Mouse (Mus musculus) embryonic facial prominence, embryonic 12.5 days (tissue): ENCODE measurements around the gene Rab43. TPM values are rescaled to one million over a fixed set of nuclear protein-coding genes. Genes with fewer than 3 reads are reported as not detected.

Experiments used
- ATAC-seq: fragments of 200-750 bp; cut with Nextera tagmentation; 2 replicates; pipeline ENCODE4 v1.8.0; 2017; ENCODE audit not compliant: insufficient number of reproducible peaks, insufficient read depth, low FRiP score, low TSS enrichment
- H3K27ac ChIP-seq: fragments of 300-500 bp; sonication (generic); 2 replicates; pipeline ENCODE4 v1.5.1; 2016; ENCODE audit warnings: mild to moderate bottlenecking
- H3K27me3 ChIP-seq: fragments of 300-500 bp; sonication (generic); 2 replicates; pipeline ENCODE4 v1.6.1; 2016; ENCODE audit warnings: mild to moderate bottlenecking, moderate library complexity
- H3K36me3 ChIP-seq: fragments of 300-500 bp; sonication (generic); 2 replicates; pipeline ENCODE4 v1.6.1; 2016; ENCODE audit warnings: mild to moderate bottlenecking
- H3K4me1 ChIP-seq: fragments of 300-500 bp; sonication (generic); 2 replicates; pipeline ENCODE4 v1.6.1; 2016
- H3K4me2 ChIP-seq: fragments of 300-500 bp; sonication (generic); replicated peaks from 2 replicates; pipeline ENCODE4 v1.6.1; 2016; ENCODE audit warnings: mild to moderate bottlenecking, moderate library complexity
- H3K4me3 ChIP-seq: fragments of 300-500 bp; sonication (generic); 2 replicates; pipeline ENCODE4 v1.5.1; 2016; ENCODE audit warnings: mild to moderate bottlenecking
- H3K9ac ChIP-seq: fragments of 300-500 bp; sonication (generic); 2 replicates; pipeline ENCODE4 v1.6.1; 2016; ENCODE audit warnings: mild to moderate bottlenecking, moderate library complexity
- H3K9me3 ChIP-seq: fragments of 300-500 bp; sonication (generic); 2 replicates; pipeline ENCODE4 v1.6.1; 2016; ENCODE audit warnings: mild to moderate bottlenecking, moderate library complexity
- WGBS: fragments of 180-500 bp; shearing (Covaris S2); methylation state at CpG from one replicate; pipeline ENCODE4 v1.1.7; 2016; 5-methylcytosine and 5-hydroxymethylcytosine counted together
- polyA plus RNA-seq: library from polyadenylated mRNA; unstranded; fragments of >200 nt; fragmentation: Nextera tagmentation; extraction: Ambion mirVana; gene quantifications from 2 replicates; pipeline ENCODE4 v1.2.1, GENCODE M21; 2016

Rab43 gene
- polyA plus RNA-seq, 1 experiment from 2014 or later = 12.0 TPM

- Histone ChIP-seq H3K9me3 (no peaks in the 10 kb centered on the region), H3K4me2 (no peak overlapping the region), H3K27me3 (no peaks in the 10 kb centered on the region), H3K4me1 (no peaks in the 10 kb centered on the region), H3K4me3 (no peak overlapping the region), H3K36me3 (no peaks in the 10 kb centered on the region), H3K27ac (no peak overlapping the region), H3K9ac (no peak overlapping the region)
- ATAC-seq = no peak
- WGBS = 76% methylated on average over 3 of the region's 3 CpGs
Measured at GRCm38 (mm10) chr6:87744632-87745031, 67.3 kb downstream of the Rab43 start.

DNA sequence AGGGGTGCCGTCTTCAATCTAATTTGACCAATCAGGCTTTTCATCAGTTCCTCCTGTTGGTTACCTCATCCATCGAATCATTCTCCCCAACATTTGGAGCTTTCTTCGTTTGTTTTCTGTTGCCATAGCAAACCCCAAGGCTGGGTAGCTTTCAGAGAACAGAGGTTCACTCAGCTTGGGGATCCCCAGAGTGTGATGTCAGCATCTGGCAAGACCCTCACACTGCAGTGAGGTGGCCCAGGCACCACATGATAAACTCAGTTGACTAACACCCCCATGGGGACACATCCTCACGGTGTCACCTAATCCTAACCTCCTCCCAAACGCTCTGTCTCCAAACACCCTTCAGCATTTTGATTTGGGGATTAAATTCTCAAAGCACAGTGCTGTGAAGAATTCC, 68.7 kb downstream of the Rab43 start:
- Histone ChIP-seq H3K4me2 (no peak overlapping the region), H3K4me1 (no peaks in the 10 kb centered on the region), H3K4me3 (no peak overlapping the region), H3K36me3 (no peaks in the 10 kb centered on the region), H3K27ac (no peak overlapping the region), H3K9me3 (no peaks in the 10 kb centered on the region), H3K9ac (no peak overlapping the region), H3K27me3 (no peaks in the 10 kb centered on the region)
- ATAC-seq = no peak
- WGBS = 75% methylated on average over 5 of the region's 5 CpGs

- Histone ChIP-seq H3K9me3 (no peaks in the 10 kb centered on the region), H3K36me3 (no peaks in the 10 kb centered on the region), H3K4me1 (no peaks in the 10 kb centered on the region), H3K27ac (no peak overlapping the region), H3K4me2 (no peak overlapping the region), H3K4me3 (no peak overlapping the region), H3K9ac (no peak overlapping the region), H3K27me3 (no peaks in the 10 kb centered on the region)
- ATAC-seq = no peak
- 70% methylated on average over 5 of the region's 5 CpGs for WGBS
Measured at GRCm38 (mm10) chr6:87742804-87743203, 69.2 kb downstream of the Rab43 start.

DNA sequence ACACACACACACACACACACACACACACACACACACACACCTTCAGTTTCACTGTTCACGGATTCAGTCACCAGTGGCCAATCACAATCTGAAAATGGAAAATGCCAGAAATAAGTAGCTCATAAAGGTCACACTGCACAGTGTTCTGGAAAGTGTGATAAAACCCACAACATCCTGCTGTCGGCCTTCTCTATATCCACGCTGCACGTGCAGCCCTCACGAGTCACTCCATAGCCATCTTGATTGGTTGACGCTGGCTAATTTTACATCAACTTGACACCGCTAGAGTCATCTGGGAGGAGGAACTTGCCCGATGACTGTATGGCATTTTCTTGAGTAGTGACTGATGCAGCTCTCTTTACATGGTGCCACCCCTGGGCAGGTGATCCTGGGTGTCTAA, 70.0 kb downstream of the Rab43 start:
- no peak for ATAC-seq
- H3K4me3 ChIP-seq = no peak overlapping the region
- no peak overlapping the region for H3K27ac ChIP-seq
- H3K9me3 ChIP-seq = no peaks in the 10 kb centered on the region
- no peak overlapping the region for H3K4me2 ChIP-seq
- no peaks in the 10 kb centered on the region for H3K4me1 ChIP-seq
- H3K9ac ChIP-seq = no peak overlapping the region
- no peaks in the 10 kb centered on the region for H3K27me3 ChIP-seq
- WGBS = 86% methylated on average over 8 of the region's 8 CpGs
- no peaks in the 10 kb centered on the region for H3K36me3 ChIP-seq

DNA sequence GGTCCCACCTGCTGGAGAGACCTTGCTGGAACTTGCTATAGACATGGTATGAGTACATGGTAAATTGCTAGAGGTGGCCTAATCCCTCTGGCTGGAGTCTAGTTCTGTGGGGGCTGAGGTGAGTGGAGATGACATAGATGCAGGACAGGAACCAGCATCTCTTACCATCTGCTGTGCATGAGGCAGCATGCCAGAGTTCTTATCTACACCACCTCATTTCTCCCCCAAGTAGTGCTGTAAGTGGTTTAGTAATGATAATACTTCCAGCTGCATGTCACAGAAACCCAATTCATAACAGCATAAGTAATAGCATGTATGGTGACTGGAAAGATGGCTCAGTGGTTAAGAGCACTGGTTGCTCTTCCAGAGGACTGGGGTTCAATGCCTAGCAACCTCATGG, 71.5 kb downstream of the Rab43 start:
- H3K9me3 ChIP-seq = no peaks in the 10 kb centered on the region
- H3K4me3 ChIP-seq = no peak overlapping the region
- H3K9ac ChIP-seq = no peak overlapping the region
- ATAC-seq = no peak
- 0 out of 2 replicates have a peak, but pooled peaks cover under 1% of the 10 kb centered on the region for H3K27me3 ChIP-seq
- no peak overlapping the region for H3K4me2 ChIP-seq
- no peaks in the 10 kb centered on the region for H3K4me1 ChIP-seq
- no peak overlapping the region for H3K27ac ChIP-seq
- no peaks in the 10 kb centered on the region for H3K36me3 ChIP-seq

DNA sequence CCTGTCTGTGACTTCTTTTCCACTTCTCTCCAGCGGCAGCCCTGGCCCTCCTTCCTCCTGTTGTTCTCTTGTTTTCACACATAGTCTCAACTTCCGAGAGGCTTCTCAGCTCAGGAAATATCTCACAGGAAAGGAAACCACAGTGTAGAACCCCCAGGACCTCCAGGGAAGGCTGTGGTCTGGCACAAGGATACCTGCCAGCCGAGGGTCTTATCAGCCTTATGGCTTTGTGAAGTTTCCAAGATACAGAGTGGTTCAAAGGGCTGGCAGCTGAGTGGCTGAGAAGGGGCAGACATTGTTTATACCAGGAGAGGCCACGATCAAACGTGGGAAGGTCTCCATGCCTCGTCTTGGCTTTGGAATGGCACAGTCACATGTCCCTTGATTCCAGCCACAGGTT, 72.1 kb downstream of the Rab43 start:
- H3K4me3 ChIP-seq = no peak overlapping the region
- H3K9ac ChIP-seq = no peak overlapping the region
- no peak for ATAC-seq
- H3K36me3 ChIP-seq = no peaks in the 10 kb centered on the region
- WGBS = 56% methylated on average over 6 of the region's 6 CpGs
- H3K4me2 ChIP-seq = no peak overlapping the region
- H3K27ac ChIP-seq = no peak overlapping the region
- no peaks in the 10 kb centered on the region for H3K9me3 ChIP-seq
- no peaks in the 10 kb centered on the region for H3K4me1 ChIP-seq
- peaks cover 6% of the 10 kb centered on the region for H3K27me3 ChIP-seq

Other genes with a start within 250 kb of the Rab43 start
- gene Prokr1, start 221.4 kb downstream of the Rab43 start, polyA plus RNA-seq = 3.7 and 4.1 TPM in 2 replicates
- 13.6 and 14.0 TPM in 2 replicates for gene Aplf, start 140.0 kb downstream of the Rab43 start, polyA plus RNA-seq
- gene Efcc1, start 81.3 kb downstream of the Rab43 start, polyA plus RNA-seq = 1.4 TPM in 2 replicates
- gene Gp9, start 34.1 kb downstream of the Rab43 start, polyA plus RNA-seq = 2.7 and 3.1 TPM in 2 replicates
- gene Gm45140, start 23.6 kb upstream of the Rab43 start, polyA plus RNA-seq = 3.9 and 4.2 TPM in 2 replicates
- gene Isy1, start 26.6 kb upstream of the Rab43 start, polyA plus RNA-seq = 55.1 and 60.5 TPM in 2 replicates
- 1,060 and 1,087 TPM in 2 replicates for gene Cnbp, start 38.9 kb upstream of the Rab43 start, polyA plus RNA-seq
- 176 and 177 TPM in 2 replicates for gene Copg1, start 75.7 kb upstream of the Rab43 start, polyA plus RNA-seq
- 63.4 and 63.5 TPM in 2 replicates for gene Hmces, start 101.8 kb upstream of the Rab43 start, polyA plus RNA-seq
- 88.3 and 117 TPM in 2 replicates for gene H1fx, start 169.5 kb upstream of the Rab43 start, polyA plus RNA-seq
- gene Rab7, start 233.1 kb upstream of the Rab43 start, polyA plus RNA-seq = 169 and 175 TPM in 2 replicates